Mouse (Mus musculus) erythroblast, adult 5-6 weeks (primary cell): ENCODE data around the gene Dlst. TPM values are rescaled to one million over a fixed set of nuclear protein-coding genes. Genes with fewer than 3 reads are reported as not detected.

Source experiments
- ATAC-seq: replicated peaks from 2 replicates; pipeline ENCODE4 v1.8.0; 2016; ENCODE audit warnings: moderate number of reproducible peaks, mild to moderate bottlenecking, moderate TSS enrichment, inconsistent platforms; ENCODE audit not compliant: poor library complexity, low FRiP score, severe bottlenecking
- total RNA-seq, 2 experiments: library from RNA; stranded (forward) in 1 of 2; stranded (reverse) in 1 of 2; fragments of 150-400 nt in 1 of 2; fragments of 200-764, 138-1000 nt in 1 of 2; gene quantifications; 2 replicates each; pipeline versions ENCODE4 v1.2.3 to v1.2.4; 2015 to 2017; ENCODE audit warnings: low replicate concordance in 2 of 2

Dlst gene
- total RNA-seq, 2 experiments from 2014 or later: 21.1 to 122 TPM

- no peak for ATAC-seq
Measured at GRCm38 (mm10) chr12:85175926-85176845, 65.6 kb downstream of the Dlst start.

GRCm38 (mm10) chr12:85176846-85177523, 66.4 kb downstream of the Dlst start:
- 0 out of 2 replicates have a peak, but pooled peaks have one; percentile 31 for ATAC-seq

- ATAC-seq: no peak
Measured at GRCm38 (mm10) chr12:85177740-85178239, 67.2 kb downstream of the Dlst start, which contains the start of gene Pgf. TSS of gene Pgf (minus strand) at chr12:85177790.

GRCm38 (mm10) chr12:85178294-85178693, 67.7 kb downstream of the Dlst start:
- no peak for ATAC-seq

GRCm38 (mm10) chr12:85181475-85182344, 71.1 kb downstream of the Dlst start:
- no peak for ATAC-seq

GRCm38 (mm10) chr12:85182345-85182643, 71.7 kb downstream of the Dlst start:
- no peak for ATAC-seq

GRCm38 (mm10) chr12:85182898-85183297, 72.3 kb downstream of the Dlst start:
- ATAC-seq: no peak

- ATAC-seq: no peak
Measured at GRCm38 (mm10) chr12:85184118-85184517, 73.5 kb downstream of the Dlst start.

Other genes starting within 250 kb of the Dlst start
- 0.19 TPM in 1 of 2 replicates, not detected in the other for gene Ltbp2, start 234.3 kb upstream of the Dlst start, total RNA-seq (2015; ENCODE audit: low replicate concordance)
- 0.14 and 2.4 TPM in 2 replicates for gene Ltbp2, start 234.3 kb upstream of the Dlst start, total RNA-seq (2017; ENCODE audit: low replicate concordance)
- 34.8 and 45.6 TPM in 2 replicates for gene Fcf1, start 139.9 kb upstream of the Dlst start, total RNA-seq (2015; ENCODE audit: low replicate concordance)
- 26.7 and 61.2 TPM in 2 replicates for gene Fcf1, start 139.9 kb upstream of the Dlst start, total RNA-seq (2017; ENCODE audit: low replicate concordance)
- gene Arel1, start 139.9 kb upstream of the Dlst start, total RNA-seq (2015; ENCODE audit: low replicate concordance): 126 and 147 TPM in 2 replicates
- 216 and 219 TPM in 2 replicates for gene Arel1, start 139.9 kb upstream of the Dlst start, total RNA-seq (2017; ENCODE audit: low replicate concordance)
- 25.1 and 28.4 TPM in 2 replicates for gene Ylpm1, start 114.5 kb upstream of the Dlst start, total RNA-seq (2015; ENCODE audit: low replicate concordance)
- gene Ylpm1, start 114.5 kb upstream of the Dlst start, total RNA-seq (2017; ENCODE audit: low replicate concordance): 17.2 and 46.0 TPM in 2 replicates
- not detected in 2 replicates for gene Prox2, start 74 bp upstream of the Dlst start, total RNA-seq (2015; ENCODE audit: low replicate concordance)
- gene Prox2, start 74 bp upstream of the Dlst start, total RNA-seq (2017; ENCODE audit: low replicate concordance): 1.3 and 3.1 TPM in 2 replicates
- gene Rps6kl1, start 40.4 kb downstream of the Dlst start, total RNA-seq (2015; ENCODE audit: low replicate concordance): not detected in 2 replicates
- not detected in 2 replicates for gene Rps6kl1, start 40.4 kb downstream of the Dlst start, total RNA-seq (2017; ENCODE audit: low replicate concordance)
- gene Pgf, start 67.0 kb downstream of the Dlst start, total RNA-seq (2015; ENCODE audit: low replicate concordance): not detected in 2 replicates
- gene Pgf, start 67.0 kb downstream of the Dlst start, total RNA-seq (2017; ENCODE audit: low replicate concordance): not detected in 2 replicates
- gene Eif2b2, start 108.6 kb downstream of the Dlst start, total RNA-seq (2015; ENCODE audit: low replicate concordance): 12.1 and 12.5 TPM in 2 replicates
- gene Eif2b2, start 108.6 kb downstream of the Dlst start, total RNA-seq (2017; ENCODE audit: low replicate concordance): 9.5 and 14.4 TPM in 2 replicates
- 0.19 and 1.0 TPM in 2 replicates for gene Mlh3, start 159.8 kb downstream of the Dlst start, total RNA-seq (2015; ENCODE audit: low replicate concordance)
- gene Mlh3, start 159.8 kb downstream of the Dlst start, total RNA-seq (2017; ENCODE audit: low replicate concordance): 2.2 and 2.6 TPM in 2 replicates
- gene Acyp1, start 177.6 kb downstream of the Dlst start, total RNA-seq (2015; ENCODE audit: low replicate concordance): 7.9 and 26.1 TPM in 2 replicates
- gene Acyp1, start 177.6 kb downstream of the Dlst start, total RNA-seq (2017; ENCODE audit: low replicate concordance): 13.6 and 21.0 TPM in 2 replicates
- gene Zc2hc1c, start 177.8 kb downstream of the Dlst start, total RNA-seq (2015; ENCODE audit: low replicate concordance): 0.42 TPM in 1 of 2 replicates, not detected in the other
- gene Zc2hc1c, start 177.8 kb downstream of the Dlst start, total RNA-seq (2017; ENCODE audit: low replicate concordance): 0.17 TPM in 1 of 2 replicates, not detected in the other
- 5.8 and 11.5 TPM in 2 replicates for gene Nek9, start 228.5 kb downstream of the Dlst start, total RNA-seq (2015; ENCODE audit: low replicate concordance)
- gene Nek9, start 228.5 kb downstream of the Dlst start, total RNA-seq (2017; ENCODE audit: low replicate concordance): 5.9 and 10.5 TPM in 2 replicates